Mouse (Mus musculus) midbrain, embryonic 15.5 days (tissue): ENCODE data around the gene Fam193b. TPM values are rescaled to one million over a fixed set of nuclear protein-coding genes. Genes with fewer than 3 reads are reported as not detected.

ENCODE experiments used
- ATAC-seq: fragments of 200-750 bp; cut with Nextera tagmentation; replicated peaks from 2 replicates; pipeline ENCODE4 v1.8.0; 2017; ENCODE audit warnings: moderate TSS enrichment
- H3K27ac ChIP-seq: fragments of 300-500 bp; sonication (generic); 2 replicates; pipeline ENCODE4 v1.5.1; 2015; ENCODE audit warnings: mild to moderate bottlenecking, inconsistent platforms
- H3K27me3 ChIP-seq: fragments of 300-500 bp; sonication (generic); replicated peaks from 2 replicates; pipeline ENCODE4 v1.6.1; 2015; ENCODE audit warnings: inconsistent platforms
- H3K36me3 ChIP-seq: fragments of 300-500 bp; sonication (generic); replicated peaks from 2 replicates; pipeline ENCODE4 v1.6.1; 2015; ENCODE audit warnings: inconsistent platforms
- H3K4me1 ChIP-seq: fragments of 300-500 bp; sonication (generic); 2 replicates; pipeline ENCODE4 v1.6.1; 2015; ENCODE audit warnings: inconsistent platforms
- H3K4me2 ChIP-seq: fragments of 300-500 bp; sonication (generic); 2 replicates; pipeline ENCODE4 v1.6.1; 2015; ENCODE audit warnings: inconsistent platforms, mild to moderate bottlenecking, moderate library complexity
- H3K4me3 ChIP-seq: fragments of 300-500 bp; sonication (generic); 2 replicates; pipeline ENCODE4 v1.5.1; 2015; ENCODE audit warnings: mild to moderate bottlenecking, inconsistent platforms
- H3K9ac ChIP-seq: fragments of 300-500 bp; sonication (generic); 2 replicates; pipeline ENCODE4 v1.6.1; 2015; ENCODE audit warnings: mild to moderate bottlenecking, inconsistent platforms
- H3K9me3 ChIP-seq: fragments of 300-500 bp; sonication (generic); 2 replicates; pipeline ENCODE4 v1.6.1; 2016; ENCODE audit warnings: inconsistent platforms
- WGBS: fragments of 180-500 bp; shearing (Covaris S2); methylation state at CpG from one replicate; pipeline ENCODE4 v1.1.7; 2015; ENCODE audit warnings: mixed read lengths; 5-methylcytosine and 5-hydroxymethylcytosine counted together
- polyA plus RNA-seq: library from polyadenylated mRNA; unstranded; fragments of >200 nt; fragmentation: Nextera tagmentation; extraction: Ambion mirVana; gene quantifications from 2 replicates; pipeline ENCODE4 v1.2.1, GENCODE M21; 2015

Fam193b gene
- polyA plus RNA-seq, 1 experiment from 2014 or later: 65.2 TPM

DNA sequence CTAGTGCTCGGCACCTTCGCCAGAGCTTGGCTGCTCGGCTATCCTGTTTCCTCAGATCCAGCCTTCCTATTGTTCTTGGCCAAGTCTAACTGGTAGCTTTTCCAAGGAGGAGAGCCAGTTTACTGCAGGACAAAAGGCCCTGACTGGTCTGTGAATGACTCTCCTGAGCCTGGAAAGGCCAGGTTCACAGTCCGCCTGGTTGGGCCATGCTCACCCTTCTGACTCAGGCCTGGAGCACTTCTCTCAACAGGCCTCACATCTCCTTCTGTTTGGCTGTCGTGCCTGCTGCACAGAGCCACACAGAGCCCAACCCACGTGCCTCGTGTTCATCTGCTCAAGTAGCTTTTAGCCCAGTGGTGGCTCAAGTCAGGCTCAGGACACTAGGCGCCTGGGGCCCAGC is 48.2 kb downstream of the Fam193b start:
- 58% methylated on average over 8 of the region's 8 CpGs for WGBS
- Histone ChIP-seq H3K36me3 (no peaks in the 10 kb centered on the region), H3K9ac (no peak overlapping the region), H3K9me3 (no peaks in the 10 kb centered on the region), H3K27ac (no peak overlapping the region), H3K27me3 (no peaks in the 10 kb centered on the region), H3K4me3 (no peak overlapping the region), H3K4me1 (no peaks in the 10 kb centered on the region), H3K4me2 (no peak overlapping the region)
- no peak for ATAC-seq

DNA sequence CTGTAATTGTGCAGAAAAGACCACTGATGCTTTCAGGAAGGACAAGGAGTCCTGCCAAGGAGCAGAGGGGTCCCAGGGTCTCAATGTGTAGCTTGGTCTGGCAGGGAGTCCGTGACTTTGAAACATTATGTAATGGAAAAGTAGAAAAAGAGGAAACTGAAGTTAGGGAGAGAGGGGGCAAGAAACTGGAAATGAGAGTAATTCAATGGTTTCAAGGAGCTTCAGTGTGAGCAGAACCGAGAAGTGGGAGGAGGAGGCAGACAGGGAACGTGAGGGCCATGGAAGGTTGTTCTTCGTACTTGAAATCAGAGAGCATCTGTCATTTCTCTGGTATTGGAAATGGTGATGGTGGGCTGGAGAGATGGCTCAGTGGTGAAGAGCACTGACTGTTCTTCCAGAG is 51.3 kb downstream of the Fam193b start:
- Histone ChIP-seq H3K4me1 (no peaks in the 10 kb centered on the region), H3K27me3 (no peaks in the 10 kb centered on the region), H3K9me3 (no peaks in the 10 kb centered on the region), H3K27ac (no peak overlapping the region), H3K9ac (no peak overlapping the region), H3K4me2 (no peak overlapping the region), H3K36me3 (no peaks in the 10 kb centered on the region), H3K4me3 (no peak overlapping the region)
- ATAC-seq: no peak
- WGBS: 80% methylated on average over 4 of the region's 4 CpGs

- Histone ChIP-seq H3K4me3 (no peak overlapping the region), H3K4me2 (no peak overlapping the region), H3K27me3 (no peaks in the 10 kb centered on the region), H3K27ac (no peak overlapping the region), H3K9me3 (no peaks in the 10 kb centered on the region), H3K36me3 (no peaks in the 10 kb centered on the region), H3K4me1 (peaks cover 12% of the 10 kb centered on the region), H3K9ac (no peak overlapping the region)
- no peak for ATAC-seq
- WGBS: 10% methylated on average over 5 of the region's 5 CpGs
Observed at GRCm38 (mm10) chr13:55516955-55517354, 54.0 kb downstream of the Fam193b start.

DNA sequence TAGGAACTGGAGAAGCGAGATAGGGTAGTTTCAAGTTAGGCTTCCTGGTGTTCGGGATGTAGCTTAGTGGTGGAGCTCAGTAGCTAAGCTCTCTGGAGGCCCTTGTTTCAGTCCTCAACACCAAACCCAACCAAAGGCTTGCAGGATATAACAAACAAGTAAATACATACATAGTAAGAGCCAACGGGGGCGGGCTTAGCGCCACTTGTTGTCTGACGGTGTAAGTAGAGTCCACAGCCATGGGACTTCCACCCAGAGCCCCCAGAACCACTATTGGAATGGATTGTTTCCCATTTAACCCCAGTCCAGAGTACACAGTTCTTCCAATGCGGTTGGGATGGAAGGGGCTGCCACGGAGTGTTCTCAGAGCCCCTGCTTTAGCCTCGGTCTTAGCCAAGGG is 57.1 kb downstream of the Fam193b start:
- Histone ChIP-seq H3K4me3 (peak overlapping the region; percentile 71), H3K9ac (0 out of 2 replicates have a peak overlapping the region, but pooled peaks have one; percentile 80), H3K4me2 (peak overlapping the region; percentile 87), H3K27me3 (no peaks in the 10 kb centered on the region), H3K4me1 (peaks cover 30% of the 10 kb centered on the region), H3K27ac (no peak overlapping the region; the same call in 1 of the 2 replicates), H3K9me3 (no peaks in the 10 kb centered on the region), H3K36me3 (0 out of 2 replicates have a peak, but pooled peaks cover 6% of the 10 kb centered on the region)
- 41% methylated on average over 9 of the region's 9 CpGs for WGBS
- ATAC-seq: no peak

GRCm38 (mm10) chr13:55513111-55513748 is 57.7 kb downstream of the Fam193b start, which contains the start of gene Pdlim7:
TSS of gene Pdlim7 (minus strand) at chr13:55513676.
- peak within 1 kb of the TSS; percentile 82 for H3K27ac ChIP-seq
- no peaks in the 10 kb centered on the region for H3K27me3 ChIP-seq
- 0 out of 2 replicates have a peak, but pooled peaks cover 6% of the 10 kb centered on the region for H3K36me3 ChIP-seq
- H3K9ac ChIP-seq: peak within 1 kb of the TSS; percentile 80
- WGBS: under 1% methylated on average over 45 of the region's 55 CpGs
- H3K4me3 ChIP-seq: peak within 1 kb of the TSS; percentile 71
- H3K4me1 ChIP-seq: peaks cover 30% of the 10 kb centered on the region
- H3K4me2 ChIP-seq: peak within 1 kb of the TSS; percentile 87
- H3K9me3 ChIP-seq: no peaks in the 10 kb centered on the region
- peak; percentile 79 for ATAC-seq

DNA sequence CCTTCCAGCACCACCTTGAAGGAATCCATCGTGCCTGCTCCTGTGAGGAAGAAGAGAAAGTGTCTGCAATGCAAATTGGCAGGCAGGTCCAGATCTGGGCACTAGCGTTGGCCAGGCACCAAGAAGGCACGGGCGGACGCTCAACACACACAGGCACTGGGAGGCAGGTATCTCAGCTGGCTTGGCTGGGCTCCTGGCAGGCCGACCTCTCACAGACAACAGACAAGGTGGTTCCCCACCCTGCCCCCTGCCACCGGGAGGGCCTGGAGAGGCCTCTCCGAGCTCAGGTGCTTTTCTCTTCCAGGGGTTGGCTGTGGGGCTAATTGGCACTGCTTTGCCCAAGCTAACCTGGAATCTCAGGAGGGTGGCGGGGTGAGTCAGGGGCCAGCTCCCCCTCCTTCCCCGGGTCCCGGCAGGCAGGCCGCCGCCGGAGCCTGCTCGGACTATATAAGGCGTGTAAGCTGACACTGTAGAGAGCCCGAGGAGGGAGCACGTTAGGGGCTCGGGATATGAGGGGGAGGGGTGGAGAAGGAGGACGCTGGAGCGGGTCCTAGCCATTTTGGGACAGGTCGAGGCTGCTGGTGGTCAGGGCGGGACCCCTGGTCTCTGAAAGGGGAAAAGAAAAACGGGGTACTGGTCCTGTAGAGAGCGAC is 58.4 kb downstream of the Fam193b start:
- Histone ChIP-seq H3K4me1 (peaks cover 30% of the 10 kb centered on the region), H3K9ac (peak overlapping the region; percentile 80), H3K4me3 (peak overlapping the region; percentile 71), H3K27me3 (no peaks in the 10 kb centered on the region), H3K36me3 (peaks cover 7% of the 10 kb centered on the region; the same call in 1 of the 2 replicates), H3K4me2 (peak overlapping the region; percentile 87), H3K27ac (peak overlapping the region; percentile 82), H3K9me3 (no peaks in the 10 kb centered on the region)
- ATAC-seq: peak; percentile 61
- whole genome bisulfite sequencing: 1% methylated on average over 25 of the region's 25 CpGs

GRCm38 (mm10) chr13:55511492-55511861 is 59.4 kb downstream of the Fam193b start:
- H3K9ac ChIP-seq: peak overlapping the region; percentile 6

DNA sequence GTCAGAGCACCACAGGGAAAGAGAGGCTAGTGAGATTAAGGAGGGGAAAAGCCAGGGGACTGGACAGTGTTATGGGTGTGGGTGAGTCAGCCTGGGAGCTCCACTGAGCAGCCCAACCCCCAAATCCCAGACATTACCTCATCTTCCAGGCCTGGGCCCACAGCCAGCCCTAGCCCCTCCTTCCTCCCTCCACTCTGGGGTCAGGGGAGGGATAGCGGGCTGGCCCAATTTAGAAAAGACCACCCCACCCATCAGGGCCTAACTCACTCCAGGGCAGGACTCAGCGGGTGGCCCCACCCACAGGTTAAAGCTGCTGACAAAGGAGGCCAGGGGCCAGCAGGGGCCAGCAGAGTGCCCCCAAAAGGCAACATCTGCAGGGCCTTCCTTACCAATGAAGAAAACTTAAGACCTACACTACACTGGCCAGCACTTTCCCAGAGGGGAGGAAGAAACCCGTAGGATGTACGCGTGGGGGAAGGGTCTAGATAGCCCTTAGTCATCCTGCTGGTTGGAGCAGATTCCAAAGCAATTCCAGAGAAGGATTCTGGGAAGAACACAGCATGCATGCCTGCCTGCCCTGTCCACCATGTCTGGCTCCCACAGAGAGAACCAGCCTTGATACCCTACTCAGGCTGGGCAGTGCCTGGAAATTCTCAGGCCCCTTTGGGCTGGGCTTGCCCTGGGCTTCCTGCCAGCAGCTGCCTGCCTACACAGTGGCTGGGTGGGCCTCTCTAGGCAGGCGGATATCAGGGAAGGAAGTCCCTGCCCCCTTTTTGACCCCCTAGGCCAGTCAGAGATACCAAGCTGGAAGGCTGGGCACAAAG is 60.0 kb downstream of the Fam193b start:
- Histone ChIP-seq H3K4me3 (no peak overlapping the region), H3K36me3 (peaks cover 21% of the 10 kb centered on the region), H3K27me3 (no peaks in the 10 kb centered on the region), H3K9me3 (no peaks in the 10 kb centered on the region), H3K9ac (peak overlapping the region; percentile 6), H3K4me2 (peak overlapping the region; percentile 87), H3K4me1 (peaks cover 30% of the 10 kb centered on the region), H3K27ac (peak overlapping the region; percentile 66)
- ATAC-seq: peak; percentile 35; the same call in 1 of the 2 replicates
- 11% methylated on average over 6 of the region's 6 CpGs for WGBS

More at GRCm38 (mm10) chr13:55511492-55511861, 59.4 kb downstream of the Fam193b start:
- no peak for ATAC-seq
- H3K27ac ChIP-seq: peak overlapping the region; percentile 66
- H3K9me3 ChIP-seq: no peaks in the 10 kb centered on the region
- H3K4me3 ChIP-seq: peak overlapping the region; percentile 71; the same call in 1 of the 2 replicates
- H3K4me2 ChIP-seq: peak overlapping the region; percentile 87
- peaks cover 30% of the 10 kb centered on the region for H3K4me1 ChIP-seq
- WGBS: 31% methylated on average over 5 of the region's 5 CpGs
- no peaks in the 10 kb centered on the region for H3K27me3 ChIP-seq
- H3K36me3 ChIP-seq: peaks cover 16% of the 10 kb centered on the region

DNA sequence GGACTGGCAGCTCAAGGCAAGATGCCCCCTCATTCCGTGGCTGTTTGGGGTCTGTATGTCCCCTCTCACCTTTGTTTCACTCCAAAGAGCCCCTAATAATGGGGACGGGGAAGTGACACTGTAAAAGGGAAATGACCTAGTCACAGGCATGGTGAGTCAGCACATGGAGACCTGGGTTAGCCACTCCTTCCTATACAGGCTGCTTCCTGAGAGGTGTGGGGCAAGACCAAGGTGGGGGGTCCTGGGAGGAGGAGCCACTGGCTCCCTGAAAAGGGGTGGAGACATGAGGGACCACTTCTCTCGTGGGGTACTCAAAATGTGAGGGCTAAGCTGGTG is 60.6 kb downstream of the Fam193b start:
- Histone ChIP-seq H3K4me3 (no peak overlapping the region), H3K36me3 (peaks cover 26% of the 10 kb centered on the region), H3K9ac (no peak overlapping the region), H3K27me3 (no peaks in the 10 kb centered on the region), H3K4me2 (no peak overlapping the region), H3K27ac (0 out of 2 replicates have a peak overlapping the region, but pooled peaks have one; percentile 0), H3K4me1 (peaks cover 30% of the 10 kb centered on the region), H3K9me3 (no peaks in the 10 kb centered on the region)
- 31% methylated on average over 3 of the region's 3 CpGs for WGBS
- no peak for ATAC-seq

GRCm38 (mm10) chr13:55508531-55508930 is 62.4 kb downstream of the Fam193b start:
- 92% methylated on average over 10 of the region's 10 CpGs for WGBS
- H3K4me1 ChIP-seq: peaks cover 26% of the 10 kb centered on the region
- H3K9ac ChIP-seq: no peak overlapping the region
- H3K9me3 ChIP-seq: no peaks in the 10 kb centered on the region
- no peak overlapping the region for H3K27ac ChIP-seq
- H3K36me3 ChIP-seq: peaks cover 40% of the 10 kb centered on the region
- H3K4me2 ChIP-seq: no peak overlapping the region
- H3K27me3 ChIP-seq: no peaks in the 10 kb centered on the region
- H3K4me3 ChIP-seq: no peak overlapping the region
- ATAC-seq: no peak

- Histone ChIP-seq H3K9ac (no peak overlapping the region), H3K4me1 (peaks cover 26% of the 10 kb centered on the region), H3K27me3 (no peaks in the 10 kb centered on the region), H3K27ac (no peak overlapping the region), H3K4me3 (no peak overlapping the region), H3K9me3 (no peaks in the 10 kb centered on the region), H3K4me2 (no peak overlapping the region), H3K36me3 (peaks cover 40% of the 10 kb centered on the region)
- ATAC-seq: no peak
- WGBS: 64% methylated on average over 11 of the region's 11 CpGs
Observed at GRCm38 (mm10) chr13:55507877-55508276, 63.0 kb downstream of the Fam193b start.

GRCm38 (mm10) chr13:55506697-55507096 is 64.2 kb downstream of the Fam193b start:
- Histone ChIP-seq H3K4me1 (peaks cover 16% of the 10 kb centered on the region), H3K4me2 (no peak overlapping the region), H3K9me3 (no peaks in the 10 kb centered on the region), H3K27ac (no peak overlapping the region), H3K27me3 (no peaks in the 10 kb centered on the region), H3K36me3 (peaks cover 40% of the 10 kb centered on the region), H3K9ac (no peak overlapping the region), H3K4me3 (no peak overlapping the region)
- ATAC-seq: no peak
- WGBS: 93% methylated on average over 10 of the region's 10 CpGs
